ENCODE assay signal across 8 mouse cellular contexts in the genomic region with DNA sequence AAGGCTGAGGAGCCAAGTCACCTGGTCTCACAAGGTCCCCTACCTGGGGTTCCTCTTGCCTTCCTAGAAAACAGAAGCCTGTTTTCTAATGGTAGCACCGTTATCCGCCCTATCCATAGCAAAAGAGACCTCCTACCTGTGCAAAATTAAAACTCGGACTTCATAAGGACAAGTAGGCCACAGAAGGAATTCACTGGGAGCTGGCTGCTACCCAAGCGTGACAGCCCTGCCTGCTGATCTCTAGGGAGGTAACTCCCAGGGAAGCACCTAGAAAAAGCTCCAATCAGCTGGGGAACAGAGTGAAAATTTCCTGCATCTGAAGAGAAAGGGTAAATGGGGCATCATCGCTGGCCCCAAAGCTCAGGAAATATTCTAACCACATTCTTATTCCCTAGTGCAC. TPM values are rescaled to one million over a fixed set of nuclear protein-coding genes. Genes with fewer than 3 reads are reported as not detected.
DNase-seq lines count a peak whose midpoint lies in the region; ATAC-seq and TF ChIP-seq lines count a peak whose summit lies in the region.

TSS of gene Plppr4 (minus strand) at position 349 of the 400 bp plus-strand sequence.

- peak; percentile 7 for DNase-seq in embryo, embryonic 11 days
- no peak for DNase-seq in embryo, embryonic 9.5 days (ENCODE audit: extremely low spot score)
- DNase-seq in forebrain, postnatal 0 days, result no peak
- peak; percentile 53 to 69 for DNase-seq in kidney, postnatal 4 days
- DNase-seq in midbrain, embryonic 11.5 days (ENCODE audit: low spot score, missing footprints), result peak; percentile 84
- no peak for DNase-seq in thymus, postnatal 10 days (ENCODE audit: low spot score in 2 of 2)
- no peak for DNase-seq in adipocyte (ENCODE audit: low spot score)

- no peak for TF ChIP-seq EP300 in ES-Bruce4 (IDR thresholded peaks at IDR 0.05; ENCODE audit: insufficient read depth, low read depth, low read length)

- H3K27me3 ChIP-seq in ES-Bruce4 (ENCODE audit: control insufficient read depth, insufficient read depth, low read length, poor library complexity, severe bottlenecking), result no peaks in the 10 kb centered on the region
- no peaks in the 10 kb centered on the region for H3K27me3 ChIP-seq in forebrain, postnatal 0 days (ENCODE audit: insufficient read depth, low read length)
- H3K27me3 ChIP-seq in midbrain, embryonic 11.5 days (ENCODE audit: control insufficient read depth, insufficient read depth, low read length), result peaks cover 2% of the 10 kb centered on the region; the same call in 1 of the 2 replicates

- peak within 1 kb of the TSS; percentile 38 for H3K4me3 ChIP-seq in ES-Bruce4 (ENCODE audit: low read depth, low read length)
- H3K4me3 ChIP-seq in forebrain, postnatal 0 days (ENCODE audit: low read depth, low read length), result peak within 1 kb of the TSS; percentile 71
- peak within 1 kb of the TSS; percentile 38 for H3K4me3 ChIP-seq in midbrain, embryonic 11.5 days (ENCODE audit: low read depth, low read length)

- H3K36me3 ChIP-seq in ES-Bruce4 (ENCODE audit: control insufficient read depth, insufficient read depth, low read length, poor library complexity, severe bottlenecking), result no peaks in the 10 kb centered on the region
- no peaks in the 10 kb centered on the region for H3K36me3 ChIP-seq in forebrain, postnatal 0 days (ENCODE audit: insufficient read depth)
- H3K36me3 ChIP-seq in midbrain, embryonic 11.5 days (ENCODE audit: control insufficient read depth, insufficient read depth, low read length), result no peaks in the 10 kb centered on the region

- no peaks in the 10 kb centered on the region for H3K9me3 ChIP-seq in ES-Bruce4 (replicated peaks; ENCODE audit: control insufficient read depth, insufficient read depth, low read length, poor library complexity, severe bottlenecking)
- no peaks in the 10 kb centered on the region for H3K9me3 ChIP-seq in forebrain, postnatal 0 days (ENCODE audit: low read length)
- no peaks in the 10 kb centered on the region for H3K9me3 ChIP-seq in midbrain, embryonic 11.5 days (ENCODE audit: control insufficient read depth, low read length)

- peak within 1 kb of the TSS; percentile 57 for H3K4me2 ChIP-seq in forebrain, postnatal 0 days (ENCODE audit: low read depth)
- peak within 1 kb of the TSS; percentile 75 for H3K4me2 ChIP-seq in midbrain, embryonic 11.5 days

- 31% methylated on average over 5 of the region's 5 CpGs for WGBS in forebrain, postnatal 0 days
- WGBS in midbrain, embryonic 11.5 days, result 28% methylated on average over 5 of the region's 5 CpGs

- no peak for TF ChIP-seq CTCF in ES-Bruce4 (IDR thresholded peaks at IDR 0.05; ENCODE audit: low read depth, low read length)
- no peak for TF ChIP-seq CTCF in forebrain, postnatal 0 days (IDR thresholded peaks at IDR 0.05; ENCODE audit: low read depth)

- no peak for TF ChIP-seq POLR2A in ES-Bruce4 (IDR thresholded peaks at IDR 0.05; ENCODE audit: insufficient read depth, low read length)

- peak within 1 kb of the TSS; percentile 10; the same call in 1 of the 2 replicates for H3K9ac ChIP-seq in ES-Bruce4 (ENCODE audit: low read depth, poor library complexity, severe bottlenecking)
- H3K9ac ChIP-seq in forebrain, postnatal 0 days, result peak within 1 kb of the TSS; percentile 84
- H3K9ac ChIP-seq in midbrain, embryonic 11.5 days (ENCODE audit: low read length), result peak within 1 kb of the TSS; percentile 59

- no peak within 1 kb of the TSS for H3K27ac ChIP-seq in ES-Bruce4 (ENCODE audit: insufficient read depth, low read length)
- H3K27ac ChIP-seq in forebrain, postnatal 0 days (ENCODE audit: low read depth, low read length), result peak within 1 kb of the TSS; percentile 84
- H3K27ac ChIP-seq in midbrain, embryonic 11.5 days (ENCODE audit: low read depth, low read length), result no peak within 1 kb of the TSS

- no peaks in the 10 kb centered on the region for H3K4me1 ChIP-seq in ES-Bruce4 (ENCODE audit: control insufficient read depth, insufficient read depth, low read length)
- H3K4me1 ChIP-seq in forebrain, postnatal 0 days (ENCODE audit: insufficient read depth), result 0 out of 2 replicates have a peak, but pooled peaks cover 3% of the 10 kb centered on the region
- H3K4me1 ChIP-seq in midbrain, embryonic 11.5 days (ENCODE audit: control insufficient read depth, insufficient read depth, low read length), result 0 out of 2 replicates have a peak, but pooled peaks cover 4% of the 10 kb centered on the region

- ATAC-seq in forebrain, postnatal 0 days, result no peak
- ATAC-seq in midbrain, embryonic 11.5 days (ENCODE audit: low FRiP score), result no peak

RNA-seq across cellular contexts. Expression of gene Plppr4, which starts in this region (rescaled TPM):
- not detected in 2 replicates for polyA plus RNA-seq in ES-Bruce4 (2011; ENCODE audit: insufficient read depth, insufficient read length, low read depth, missing spikeins)
- total RNA-seq in forebrain, postnatal 0 days (2014; rRNA removed), result 77.8 and 97.8 TPM in 2 replicates
- polyA plus RNA-seq in forebrain, postnatal 0 days (2015; fragmentation: Nextera tagmentation; extraction: Ambion mirVana), result 28.9 and 60.8 TPM in 2 replicates
- 0.27 and 0.55 TPM in 2 replicates for polyA plus RNA-seq in midbrain, embryonic 11.5 days (2014; fragmentation: Nextera tagmentation; extraction: Ambion mirVana)

Comparison
In these comparisons a context has a peak if more than half of its experiments do, and no peak if none do; other contexts are left out.
1. RNA of gene Plppr4 (polyA plus RNA-seq): 28.9 to 60.8 TPM in forebrain, postnatal 0 days; 0.27 to 0.55 TPM in midbrain, embryonic 11.5 days and not detected in ES-Bruce4; every median in the first group is over 10 times any median in the second.
2. DNase-seq: peak in embryo, embryonic 11 days (single experiment) and kidney, postnatal 4 days (2 of 2); none in embryo, embryonic 9.5 days (single experiment), forebrain, postnatal 0 days (single experiment), thymus, postnatal 10 days (0 of 2) and adipocyte (single experiment).
3. Peak in DNase-seq, H3K4me3 ChIP-seq, H3K9ac ChIP-seq and H3K4me2 ChIP-seq in midbrain, embryonic 11.5 days; RNA of the gene not detected or under 1 TPM.
4. H3K9ac ChIP-seq: peak in every context shown above with its lines; median percentile 84 in forebrain, postnatal 0 days; 59 in midbrain, embryonic 11.5 days; 10 in ES-Bruce4.
5. Peak in every context shown above with its lines, with median percentiles within 50 percentile points of each other: H3K4me3 ChIP-seq.